In genomic region chr5:143586386-143586785, GRCm38 (mm10) we compare ENCODE assay signal across 18 mouse cellular contexts. TPM values are rescaled to one million over a fixed set of nuclear protein-coding genes. Genes with fewer than 3 reads are reported as not detected.
DNase-seq lines count a peak whose midpoint lies in the region; ATAC-seq and TF ChIP-seq lines count a peak whose summit lies in the region.
"Had no signal": no experiment of that assay in that cellular context is flagged by ENCODE, and none has a peak within 500 bp of the region (broad histone marks: within the 10 kb centered on the region; RNA-seq: fewer than 3 reads in every experiment).

No protein-coding gene starts in this region.

- DNase-seq in adrenal gland, postnatal 14 days: peak; percentile 15
- no peak for DNase-seq in adrenal gland, postnatal 25 days
- peak; percentile 71 for DNase-seq in kidney, postnatal 10 days
- DNase-seq in kidney, adult 8-10 months: no peak
- peak; percentile 38 for DNase-seq in lung, embryonic 14.5 days
- no peak for DNase-seq in lung, adult 2 months
- peak; percentile 38 to 48 for DNase-seq in lung, postnatal 4 days
- DNase-seq in midbrain, embryonic 11.5 days (ENCODE audit: low spot score, missing footprints): no peak
- DNase-seq: adrenal gland, postnatal 10 days; cerebellum, adult 18-20 months; cerebellum, adult 9-11 months; cerebellum, postnatal 36 days; gastrocnemius, postnatal 14 days; heart, postnatal 36 days had no signal

- no peak overlapping the region for H3K4me2 ChIP-seq in lung, embryonic 14.5 days
- no peak overlapping the region for H3K4me2 ChIP-seq in midbrain, embryonic 11.5 days
- H3K4me2 ChIP-seq: embryonic facial prominence, embryonic 13.5 days; forebrain, embryonic 12.5 days; heart, embryonic 13.5 days had no signal

- H3K36me3 ChIP-seq in lung, embryonic 14.5 days (ENCODE audit: insufficient read depth): no peaks in the 10 kb centered on the region
- no peaks in the 10 kb centered on the region for H3K36me3 ChIP-seq in midbrain, embryonic 11.5 days (ENCODE audit: control insufficient read depth, insufficient read depth, low read length)
- H3K36me3 ChIP-seq: embryonic facial prominence, embryonic 13.5 days; forebrain, embryonic 12.5 days; heart, embryonic 13.5 days had no signal

- TF ChIP-seq CTCF in lung, embryonic 14.5 days (IDR thresholded peaks at IDR 0.05; ENCODE audit: low read depth): no peak
- no peak for TF ChIP-seq CTCF in lung, adult 2 months (IDR thresholded peaks at IDR 0.05; ENCODE audit: insufficient read depth, low read length)

- H3K27ac ChIP-seq in lung, embryonic 14.5 days (ENCODE audit: low read depth): no peak overlapping the region
- H3K27ac ChIP-seq in midbrain, embryonic 11.5 days (ENCODE audit: low read depth, low read length): no peak overlapping the region
- H3K27ac ChIP-seq: embryonic facial prominence, embryonic 13.5 days; forebrain, embryonic 12.5 days; heart, embryonic 13.5 days had no signal

- H3K27me3 ChIP-seq in lung, embryonic 14.5 days (ENCODE audit: insufficient read depth, low read length): no peaks in the 10 kb centered on the region
- no peaks in the 10 kb centered on the region for H3K27me3 ChIP-seq in midbrain, embryonic 11.5 days (ENCODE audit: control insufficient read depth, insufficient read depth, low read length)
- H3K27me3 ChIP-seq: embryonic facial prominence, embryonic 13.5 days; heart, embryonic 13.5 days had no signal

- 59% methylated on average over 8 of the region's 8 CpGs for WGBS in lung, embryonic 14.5 days
- WGBS in lung, adult 2 months: 35% methylated on average over 8 of the region's 8 CpGs
- 85% methylated on average over 8 of the region's 8 CpGs for WGBS in midbrain, embryonic 11.5 days

- no peaks in the 10 kb centered on the region for H3K9me3 ChIP-seq in lung, embryonic 14.5 days (ENCODE audit: low read depth, low read length)
- H3K9me3 ChIP-seq in midbrain, embryonic 11.5 days (ENCODE audit: control insufficient read depth, low read length): no peaks in the 10 kb centered on the region
- H3K9me3 ChIP-seq: embryonic facial prominence, embryonic 13.5 days; forebrain, embryonic 12.5 days had no signal

- H3K4me3 ChIP-seq in lung, embryonic 14.5 days (ENCODE audit: low read depth, low read length): no peak overlapping the region
- H3K4me3 ChIP-seq in lung, adult 2 months (replicated peaks; ENCODE audit: extremely low read depth, low read depth, low read length): no peak overlapping the region
- no peak overlapping the region for H3K4me3 ChIP-seq in midbrain, embryonic 11.5 days (ENCODE audit: low read depth, low read length)
- H3K4me3 ChIP-seq: embryonic facial prominence, embryonic 13.5 days; forebrain, embryonic 12.5 days; heart, embryonic 13.5 days had no signal

- H3K4me1 ChIP-seq in lung, embryonic 14.5 days (ENCODE audit: insufficient read depth): no peaks in the 10 kb centered on the region
- peaks cover 9% of the 10 kb centered on the region for H3K4me1 ChIP-seq in lung, adult 2 months (ENCODE audit: control insufficient read depth, insufficient read depth, low read length)
- H3K4me1 ChIP-seq in midbrain, embryonic 11.5 days (ENCODE audit: control insufficient read depth, insufficient read depth, low read length): peaks cover 7% of the 10 kb centered on the region

- TF ChIP-seq POLR2A in lung, adult 2 months (IDR thresholded peaks at IDR 0.05; ENCODE audit: borderline replicate concordance, extremely low read depth, low read depth, low read length): no peak

- no peak overlapping the region for H3K9ac ChIP-seq in lung, embryonic 14.5 days
- no peak overlapping the region for H3K9ac ChIP-seq in midbrain, embryonic 11.5 days (ENCODE audit: low read length)
- H3K9ac ChIP-seq: embryonic facial prominence, embryonic 13.5 days; forebrain, embryonic 12.5 days; heart, embryonic 13.5 days had no signal

- ATAC-seq in lung, embryonic 14.5 days (ENCODE audit: insufficient read depth): peak; percentile 40; the same call in 1 of the 2 replicates
- no peak for ATAC-seq in midbrain, embryonic 11.5 days (ENCODE audit: low FRiP score)
- ATAC-seq: forebrain, embryonic 16.5 days had no signal

RNA-seq across cellular contexts. Expression of gene Cyth3, which starts 35.9 kb away (rescaled TPM):
- total RNA-seq in adrenal gland, postnatal 14 days (2021): 139 and 144 TPM in 2 replicates
- 156 and 193 TPM in 2 replicates for total RNA-seq in adrenal gland, postnatal 25 days (2021)
- 48.3 and 52.0 TPM in 2 replicates for polyA plus RNA-seq in lung, embryonic 14.5 days (2014; fragmentation: Nextera tagmentation; extraction: Ambion mirVana)
- polyA plus RNA-seq in lung, adult 2 months (2012; rRNA removed): 123 and 152 TPM in 2 replicates
- polyA plus RNA-seq in midbrain, embryonic 11.5 days (2014; fragmentation: Nextera tagmentation; extraction: Ambion mirVana): 27.6 and 28.9 TPM in 2 replicates

RNA-seq across cellular contexts. Expression of gene Rac1, which starts 58.5 kb away (rescaled TPM):
- 343 and 359 TPM in 2 replicates for total RNA-seq in adrenal gland, postnatal 14 days (2021)
- 358 and 372 TPM in 2 replicates for total RNA-seq in adrenal gland, postnatal 25 days (2021)
- 588 and 606 TPM in 2 replicates for polyA plus RNA-seq in lung, embryonic 14.5 days (2014; fragmentation: Nextera tagmentation; extraction: Ambion mirVana)
- 228 and 400 TPM in 2 replicates for polyA plus RNA-seq in lung, adult 2 months (2012; rRNA removed)
- polyA plus RNA-seq in midbrain, embryonic 11.5 days (2014; fragmentation: Nextera tagmentation; extraction: Ambion mirVana): 480 and 494 TPM in 2 replicates

Comparison
In these comparisons a context has a peak if more than half of its experiments do, and no peak if none do; other contexts are left out.
1. DNase-seq: peak in adrenal gland, postnatal 14 days (single experiment), kidney, postnatal 10 days (single experiment), lung, embryonic 14.5 days (single experiment) and lung, postnatal 4 days (2 of 2); none in adrenal gland, postnatal 25 days (single experiment), kidney, adult 8-10 months (0 of 2), lung, adult 2 months (single experiment) and midbrain, embryonic 11.5 days (single experiment).